Mouse (Mus musculus): ENCODE measurements at regions not wholly inside any gene's neighbourhood (a gene's known extent, or its start where the extent isn't known, plus 50 kb on each side); places are given as distances from the start of the nearest gene placed in this dataset.

DNA sequence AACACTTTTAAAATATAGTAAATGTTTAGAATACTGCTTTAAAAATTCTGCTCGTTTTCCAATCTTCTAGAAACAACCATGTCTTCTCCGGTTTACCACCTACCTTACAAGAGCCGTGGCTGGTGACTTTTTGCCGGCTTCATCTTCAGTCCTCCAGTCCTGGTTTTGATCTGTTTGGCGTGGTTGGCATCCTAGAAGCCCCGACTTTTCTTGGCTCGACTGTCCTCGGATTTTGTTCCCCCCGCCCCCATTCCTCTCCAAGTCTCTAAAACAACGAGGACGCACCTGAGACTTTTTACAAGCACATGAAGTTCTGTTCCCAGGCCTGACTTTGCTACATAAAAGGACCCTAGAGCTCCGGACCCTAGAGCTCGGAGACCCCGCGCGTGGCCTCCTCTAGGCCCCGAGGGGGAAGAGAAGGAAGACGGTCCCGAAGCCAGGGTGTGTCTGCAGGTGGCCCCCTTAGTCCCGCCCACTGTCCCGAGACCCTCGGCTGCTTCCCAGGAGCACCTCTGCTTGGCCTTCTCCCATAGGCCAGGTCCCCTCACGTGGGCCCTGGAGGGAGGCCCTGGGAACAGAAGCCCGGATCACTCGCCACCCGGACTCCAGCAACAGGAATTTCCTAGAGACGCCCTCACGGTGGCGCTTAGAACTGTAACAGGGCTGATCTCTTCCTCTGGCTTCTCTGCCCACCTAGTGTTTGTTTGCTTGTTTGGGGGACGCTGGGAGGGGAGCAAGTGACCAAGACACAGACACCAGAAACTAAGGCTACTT is 205.8 kb upstream of the Stk26 start:
- TF ChIP-seq CTCF (IDR thresholded peaks at IDR 0.05), result peak; percentile 63
- TF ChIP-seq EP300 (IDR thresholded peaks at IDR 0.05), result no peak
